Mouse (Mus musculus) layer of hippocampus, postnatal 36 days (tissue): ENCODE measurements around the gene Skap1. TPM values are rescaled to one million over a fixed set of nuclear protein-coding genes. Genes with fewer than 3 reads are reported as not detected.
A peak's percentile ranks its signal among the peaks of the same experiment; 100 is the strongest.

Experiments used
- DNase-seq, 2 experiments: peaks; one replicate each; pipeline ENCODE4 v3.0.0; 2022
- total RNA-seq, 2 experiments: library from RNA; stranded (reverse); gene quantifications; 2 replicates each; pipeline ENCODE4 v1.2.3; 2021

Gene Skap1
- 1 to 10 TPM in 1 of 2 experiments, under 1 TPM in 1; 0.60 to 1.0 TPM for total RNA-seq

GRCm38 (mm10) chr11:96463986-96464715, at the start of gene Skap1:
Gene Skap1, plus strand, starts transcription at chr11:96464593.
- DNase-seq: no peak

GRCm38 (mm10) chr11:96421074-96421473, 43.3 kb upstream of the Skap1 start:
- no peak for DNase-seq

- no peak for DNase-seq
These were observed 42.7 kb upstream of the Skap1 start for GRCm38 (mm10) chr11:96421517-96422265.

GRCm38 (mm10) chr11:96425193-96425592, 39.2 kb upstream of the Skap1 start:
- DNase-seq: no peak

- no peak for DNase-seq
These were observed 38.2 kb upstream of the Skap1 start for GRCm38 (mm10) chr11:96426191-96426590.

GRCm38 (mm10) chr11:96426805-96427204, 37.6 kb upstream of the Skap1 start:
- no peak for DNase-seq

- no peak for DNase-seq
These were observed 35.3 kb upstream of the Skap1 start for GRCm38 (mm10) chr11:96429062-96429461.

GRCm38 (mm10) chr11:96429891-96430290, 34.5 kb upstream of the Skap1 start:
- no peak for DNase-seq

GRCm38 (mm10) chr11:96431871-96432270, 32.5 kb upstream of the Skap1 start:
- DNase-seq: no peak

- no peak for DNase-seq
These were observed 29.5 kb upstream of the Skap1 start for GRCm38 (mm10) chr11:96434888-96435287.

- DNase-seq: no peak
These were observed 27.9 kb upstream of the Skap1 start for GRCm38 (mm10) chr11:96436525-96436924.

GRCm38 (mm10) chr11:96438787-96439186, 25.6 kb upstream of the Skap1 start:
- peak; percentile 30 to 35 for DNase-seq

GRCm38 (mm10) chr11:96441546-96442185, 22.7 kb upstream of the Skap1 start:
- no peak for DNase-seq

GRCm38 (mm10) chr11:96442468-96442867, 21.9 kb upstream of the Skap1 start:
- no peak for DNase-seq

- no peak for DNase-seq
These were observed 16.5 kb upstream of the Skap1 start for GRCm38 (mm10) chr11:96447931-96448330.

- no peak for DNase-seq
These were observed 9.3 kb upstream of the Skap1 start for GRCm38 (mm10) chr11:96455111-96455510.

- no peak for DNase-seq
These were observed 8.6 kb upstream of the Skap1 start for GRCm38 (mm10) chr11:96455699-96456326.

GRCm38 (mm10) chr11:96456508-96457305, 7.7 kb upstream of the Skap1 start:
- no peak for DNase-seq

GRCm38 (mm10) chr11:96461766-96462165, 2.6 kb upstream of the Skap1 start:
- DNase-seq: no peak

- DNase-seq: no peak
These were observed 2.1 kb upstream of the Skap1 start for GRCm38 (mm10) chr11:96462191-96462752.

GRCm38 (mm10) chr11:96464716-96465060, 295 bp downstream of the Skap1 start:
- DNase-seq: no peak
